Mouse (Mus musculus) adrenal gland, postnatal 36 days (tissue): Measurements from ENCODE around the gene Gm9999. TPM values are rescaled to one million over a fixed set of nuclear protein-coding genes. Genes with fewer than 3 reads are reported as not detected.
"Not testable (repeated sequence)": the region's sequence is repeated elsewhere in the genome, so short reads cannot be mapped to it uniquely, and the experiment has no call there.

ENCODE experiments used
- DNase-seq, 2 experiments: peaks; one replicate each; pipeline ENCODE4 v3.0.0; 2021; ENCODE audit warnings: mixed read lengths in 1 of 2
- total RNA-seq, 2 experiments: library from RNA; stranded (reverse); gene quantifications; 2 replicates each; pipeline ENCODE4 v1.2.3; 2021

The Gm9999 gene
- total RNA-seq, 2 experiments from 2014 or later: not detected

- DNase-seq: no peak
Measured at GRCm38 (mm10) chr7:46999983-47000643, 16.7 kb downstream of the Gm9999 start.

- no peak for DNase-seq
Measured at GRCm38 (mm10) chr7:47000644-47000983, 17.2 kb downstream of the Gm9999 start.

GRCm38 (mm10) chr7:47001125-47001899 is 17.9 kb downstream of the Gm9999 start:
- no peak for DNase-seq

GRCm38 (mm10) chr7:47001900-47002275 is 18.5 kb downstream of the Gm9999 start:
- no peak for DNase-seq

- no peak for DNase-seq
Measured at GRCm38 (mm10) chr7:47003411-47004115, 20.2 kb downstream of the Gm9999 start.

- DNase-seq: no peak
Measured at GRCm38 (mm10) chr7:47007109-47007780, 23.9 kb downstream of the Gm9999 start.

- no peak for DNase-seq
Measured at GRCm38 (mm10) chr7:47007818-47008167, 24.4 kb downstream of the Gm9999 start.

GRCm38 (mm10) chr7:47008168-47008993 is 25.0 kb downstream of the Gm9999 start, which contains the start of gene Spty2d1:
Spty2d1 (minus strand) TSS chr7:47008411.
- DNase-seq: peak; percentile 97

GRCm38 (mm10) chr7:47013131-47013767 is 29.9 kb downstream of the Gm9999 start:
- DNase-seq: no peak

GRCm38 (mm10) chr7:47014564-47015389 is 31.4 kb downstream of the Gm9999 start:
- DNase-seq: peak in 1 of 2 experiments; percentile 62

- peak; percentile 87 to 93 for DNase-seq
Measured at GRCm38 (mm10) chr7:47015390-47016065, 32.1 kb downstream of the Gm9999 start.

- DNase-seq: no peak
Measured at GRCm38 (mm10) chr7:47016602-47017001, 33.2 kb downstream of the Gm9999 start.

GRCm38 (mm10) chr7:47017146-47017545 is 33.8 kb downstream of the Gm9999 start:
- no peak for DNase-seq

- DNase-seq: no peak
Measured at GRCm38 (mm10) chr7:47019641-47020040, 36.3 kb downstream of the Gm9999 start.

- no peak for DNase-seq
Measured at GRCm38 (mm10) chr7:47020956-47021355, 37.6 kb downstream of the Gm9999 start.

GRCm38 (mm10) chr7:47022482-47022881 is 39.1 kb downstream of the Gm9999 start:
- no peak for DNase-seq

- DNase-seq: peak; percentile 83 to 90
Measured at GRCm38 (mm10) chr7:47023530-47023929, 40.1 kb downstream of the Gm9999 start.

GRCm38 (mm10) chr7:47024454-47024853 is 41.1 kb downstream of the Gm9999 start:
- no peak for DNase-seq

GRCm38 (mm10) chr7:47025429-47025828 is 42.0 kb downstream of the Gm9999 start:
- no peak for DNase-seq

GRCm38 (mm10) chr7:47026899-47027298 is 43.5 kb downstream of the Gm9999 start:
- DNase-seq: not testable (repeated sequence)
